Mouse (Mus musculus): Measurements from ENCODE around the gene Hapln1. TPM values are rescaled to one million over a fixed set of nuclear protein-coding genes. Genes with fewer than 3 reads are reported as not detected.

Hapln1 gene
- 2.6 TPM for polyA plus RNA-seq (2014; fragmentation: Illumina TruSeq; extraction: RNeasy Lipid Tissue Mini Kit (QIAGEN cat#74804); ENCODE audit: low read depth, low replicate concordance)

DNA sequence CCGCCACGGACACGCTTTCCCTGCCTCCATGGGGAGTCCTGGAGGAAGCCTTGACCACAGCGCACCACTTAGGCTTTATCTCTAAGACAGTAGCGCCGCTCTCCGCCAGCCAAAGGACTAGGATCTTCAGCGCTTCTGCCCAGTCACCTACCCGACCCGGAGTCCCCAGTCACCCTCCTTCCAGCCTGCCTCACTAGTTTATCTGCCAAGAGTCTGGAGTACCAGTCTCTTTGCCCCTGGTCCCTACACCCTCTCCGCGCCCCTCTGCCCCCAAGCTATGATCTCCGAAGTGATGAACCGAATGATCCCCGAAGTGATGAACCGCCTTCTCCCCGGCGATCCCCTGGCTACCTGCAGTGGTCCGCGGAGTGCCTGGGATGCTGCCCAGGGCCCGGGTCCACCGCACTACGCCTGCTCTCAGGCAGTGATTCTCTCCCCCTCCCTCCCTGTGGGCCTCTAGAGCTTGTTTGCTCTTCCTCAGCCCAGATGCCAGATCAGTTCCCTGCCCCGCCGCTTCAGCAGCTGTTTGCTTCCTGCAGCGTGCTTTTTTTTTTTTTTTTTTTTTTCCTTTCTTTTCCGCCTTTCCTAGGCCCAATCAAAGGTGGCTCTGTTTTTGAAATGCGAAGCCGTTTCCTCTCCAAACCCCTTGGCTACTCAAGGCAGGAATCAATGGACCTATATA lies at the start of gene Hapln1:
Hapln1 (plus strand) TSS at position 592 of the 682 bp plus-strand sequence.

Other genes starting within 250 kb of the Hapln1 start
- 4.2 TPM for gene Vcan, start 202.7 kb downstream of the Hapln1 start, polyA plus RNA-seq (2014; fragmentation: Illumina TruSeq; extraction: RNeasy Lipid Tissue Mini Kit (QIAGEN cat#74804); ENCODE audit: low read depth, low replicate concordance)

Data from kidney, adult 10 weeks (tissue).